Mouse (Mus musculus) lung, postnatal 0 days (tissue): ENCODE measurements around the gene Hoxb3. TPM values are rescaled to one million over a fixed set of nuclear protein-coding genes. Genes with fewer than 3 reads are reported as not detected.
A peak's percentile ranks its signal among the peaks of the same experiment; 100 is the strongest.

ENCODE experiments used
- ATAC-seq: fragments of 200-750 bp; cut with Nextera tagmentation; 2 replicates; pipeline ENCODE4 v1.8.0; 2017; ENCODE audit warnings: moderate library complexity
- DNase-seq: peaks from one replicate; pipeline ENCODE4 v3.0.0-alpha.2; 2016; ENCODE audit warnings: low spot score
- H3K27ac ChIP-seq: fragments of 300-500 bp; sonication (generic); 2 replicates; pipeline ENCODE4 v1.5.1; 2014; ENCODE audit warnings: antibody characterized with exemption, mild to moderate bottlenecking, low read length, mixed read lengths
- H3K27me3 ChIP-seq: fragments of 300-500 bp; sonication (generic); replicated peaks from 2 replicates; pipeline ENCODE4 v1.6.1; 2014; ENCODE audit warnings: low read length, mixed read lengths; ENCODE audit not compliant: insufficient read depth
- H3K36me3 ChIP-seq: fragments of 300-500 bp; sonication (generic); 2 replicates; pipeline ENCODE4 v1.6.1; 2014; ENCODE audit warnings: low read length, mixed read lengths; ENCODE audit not compliant: insufficient read depth
- H3K4me1 ChIP-seq: fragments of 300-500 bp; sonication (generic); 2 replicates; pipeline ENCODE4 v1.6.1; 2014; ENCODE audit warnings: antibody characterized with exemption, low read depth, low read length, mixed read lengths; ENCODE audit not compliant: insufficient read depth
- H3K4me2 ChIP-seq: fragments of 300-500 bp; sonication (generic); replicated peaks from 2 replicates; pipeline ENCODE4 v1.6.1; 2014; ENCODE audit warnings: low read depth, mild to moderate bottlenecking, low read length, moderate library complexity, mixed read lengths
- H3K4me3 ChIP-seq: fragments of 300-500 bp; sonication (generic); 2 replicates; pipeline ENCODE4 v1.5.1; 2014; ENCODE audit warnings: low read depth, low read length
- H3K9ac ChIP-seq: fragments of 300-500 bp; sonication (generic); replicated peaks from 2 replicates; pipeline ENCODE4 v1.6.1; 2014; ENCODE audit warnings: low read depth, mild to moderate bottlenecking
- H3K9me3 ChIP-seq: fragments of 300-500 bp; sonication (generic); 2 replicates; pipeline ENCODE4 v1.6.1; 2016; ENCODE audit warnings: low read length, mixed read lengths
- CTCF ChIP-seq: IDR thresholded peaks from 2 replicates; pipeline ENCODE4 v1.5.1; 2016; ENCODE audit warnings: antibody characterized with exemption, mild to moderate bottlenecking
- EP300 ChIP-seq: IDR thresholded peaks from 2 replicates; pipeline ENCODE4 v1.6.1; 2016; ENCODE audit warnings: antibody characterized with exemption, mild to moderate bottlenecking, control low read depth
- WGBS: fragments of 180-500 bp; shearing (Covaris S2); extraction: QIAGEN DNeasy Blood & Tissue Kit; methylation state at CpG from one replicate; pipeline ENCODE4 v1.1.7; 2014; 5-methylcytosine and 5-hydroxymethylcytosine counted together
- polyA plus RNA-seq: library from polyadenylated mRNA; unstranded; fragments of >200 nt; fragmentation: Nextera tagmentation; extraction: Ambion mirVana; gene quantifications from 2 replicates; pipeline ENCODE4 v1.2.1, GENCODE M21; 2015

Hoxb3 gene
- polyA plus RNA-seq, 1 experiment from 2014 or later = 1.5 TPM

DNA sequence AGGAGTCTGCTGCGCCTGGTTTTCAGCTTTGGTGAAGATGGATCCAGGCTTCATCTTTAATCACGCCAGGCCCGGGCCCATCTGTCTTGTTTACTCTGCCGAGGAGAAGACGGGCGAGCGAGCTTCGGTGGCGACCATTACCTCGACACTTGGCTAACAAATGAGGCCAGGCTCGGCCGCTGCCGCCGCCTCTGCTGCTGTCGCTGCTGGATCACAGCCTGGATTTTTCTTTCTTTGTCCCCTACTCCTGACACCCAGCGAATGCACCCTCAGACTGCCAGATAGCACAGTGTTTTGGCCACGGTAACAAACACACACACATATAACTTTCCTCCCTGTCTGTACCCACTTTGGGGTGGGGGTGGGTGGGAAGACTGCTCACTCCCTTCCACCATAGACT is 2.4 kb upstream of the Hoxb3 start:
- 0 out of 2 replicates have a peak, but pooled peaks cover 4% of the 10 kb centered on the region for H3K27me3 ChIP-seq
- H3K4me1 ChIP-seq = no peaks in the 10 kb centered on the region; the same call in 1 of the 2 replicates
- TF ChIP-seq EP300 (no peak), CTCF (no peak)
- no peak for ATAC-seq
- peak overlapping the region; percentile 64 for H3K9ac ChIP-seq
- peak overlapping the region; percentile 95 for H3K27ac ChIP-seq
- no peaks in the 10 kb centered on the region for H3K9me3 ChIP-seq
- WGBS = 19% methylated on average over 17 of the region's 17 CpGs
- no peak for DNase-seq
- peak overlapping the region; percentile 79 for H3K4me2 ChIP-seq
- no peaks in the 10 kb centered on the region for H3K36me3 ChIP-seq
- peak overlapping the region; percentile 60 for H3K4me3 ChIP-seq

DNA sequence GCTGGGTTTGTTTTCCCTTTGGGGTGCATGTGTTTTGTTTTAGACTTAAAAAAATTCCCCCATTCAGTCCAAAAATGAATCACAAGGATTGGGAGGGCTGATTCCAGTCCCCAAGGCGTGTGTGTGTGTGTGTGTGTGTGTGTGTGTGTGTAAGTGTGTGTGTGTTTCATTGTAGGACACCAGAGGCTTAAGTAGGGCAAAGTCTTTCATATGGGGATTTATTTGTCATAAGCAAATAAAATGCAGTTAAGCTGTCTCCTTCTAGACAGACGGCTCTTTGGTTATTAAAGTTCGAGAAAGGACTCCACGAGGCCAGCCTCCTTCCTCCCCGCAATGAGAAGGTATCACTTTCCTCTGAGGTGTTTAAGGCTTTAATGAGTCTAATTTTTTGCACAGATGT is 1.3 kb upstream of the Hoxb3 start:
- Histone ChIP-seq H3K27ac (peak overlapping the region; percentile 82), H3K4me1 (no peaks in the 10 kb centered on the region), H3K27me3 (0 out of 2 replicates have a peak, but pooled peaks cover 4% of the 10 kb centered on the region), H3K36me3 (no peaks in the 10 kb centered on the region), H3K4me3 (no peak overlapping the region), H3K9me3 (no peaks in the 10 kb centered on the region), H3K4me2 (peak overlapping the region; percentile 79), H3K9ac (no peak overlapping the region; the same call in 1 of the 2 replicates)
- no peak for TF ChIP-seq CTCF
- no peak for TF ChIP-seq EP300
- 31% methylated on average over 5 of the region's 5 CpGs for WGBS
- DNase-seq (no peak), ATAC-seq (no peak)

DNA sequence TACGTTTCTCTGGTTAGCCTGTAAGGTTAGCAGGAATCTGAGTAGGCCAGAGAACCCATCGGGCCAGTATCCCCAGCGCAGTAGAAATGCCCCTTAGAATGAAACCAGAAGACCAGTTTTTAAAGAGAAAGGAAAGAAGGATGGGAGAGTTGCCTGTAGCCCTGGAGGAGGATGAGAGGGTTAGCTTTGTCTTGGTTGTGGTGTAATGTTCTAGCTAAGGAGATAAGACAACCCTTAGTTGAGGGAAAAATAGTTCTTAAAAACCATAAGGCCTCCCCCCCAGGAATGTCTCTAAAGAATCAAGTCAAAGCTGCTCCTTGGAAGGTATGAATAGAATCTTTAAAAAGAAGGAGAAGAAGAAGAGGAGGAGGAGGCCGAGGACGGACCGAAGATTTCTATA is 388 bp upstream of the Hoxb3 start:
- ATAC-seq (no peak), DNase-seq (no peak)
- Histone ChIP-seq H3K4me1 (no peaks in the 10 kb centered on the region), H3K36me3 (no peaks in the 10 kb centered on the region), H3K4me2 (peak overlapping the region; percentile 79), H3K4me3 (peak overlapping the region; percentile 10; the same call in 1 of the 2 replicates), H3K9ac (0 out of 2 replicates have a peak overlapping the region, but pooled peaks have one; percentile 43), H3K9me3 (no peaks in the 10 kb centered on the region), H3K27ac (peak overlapping the region; percentile 82), H3K27me3 (0 out of 2 replicates have a peak, but pooled peaks cover 4% of the 10 kb centered on the region)
- WGBS = 22% methylated on average over 6 of the region's 6 CpGs
- TF ChIP-seq CTCF (no peak), EP300 (no peak)

DNA sequence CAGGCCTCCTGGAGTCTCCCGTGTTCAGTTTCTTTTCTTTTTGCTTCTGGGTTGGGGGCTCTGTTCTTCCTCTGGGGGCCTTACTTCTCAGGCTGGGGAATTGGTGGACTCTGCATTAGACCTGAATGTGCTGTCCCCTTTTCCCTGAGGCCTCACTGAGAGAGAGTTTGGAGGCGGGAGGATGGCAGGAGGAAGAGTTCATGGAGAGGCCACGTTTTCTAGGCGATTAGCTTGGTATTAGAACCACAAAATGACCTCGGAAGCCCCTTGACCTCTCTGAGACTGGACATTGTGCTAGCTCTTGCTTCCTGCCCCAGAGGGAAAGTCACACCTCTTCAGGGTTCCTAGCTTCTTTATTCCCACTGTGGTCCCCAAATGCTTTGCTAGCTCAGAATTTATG is 999 bp downstream of the Hoxb3 start:
- Histone ChIP-seq H3K36me3 (no peaks in the 10 kb centered on the region), H3K27ac (peak overlapping the region; percentile 82), H3K27me3 (0 out of 2 replicates have a peak, but pooled peaks cover 4% of the 10 kb centered on the region), H3K9ac (peak overlapping the region; percentile 43; the same call in 1 of the 2 replicates), H3K4me1 (no peaks in the 10 kb centered on the region), H3K4me3 (no peak overlapping the region), H3K4me2 (peak overlapping the region; percentile 52), H3K9me3 (no peaks in the 10 kb centered on the region)
- WGBS = 16% methylated on average over 5 of the region's 5 CpGs
- TF ChIP-seq CTCF (no peak), EP300 (no peak)
- ATAC-seq (no peak), DNase-seq (no peak)

DNA sequence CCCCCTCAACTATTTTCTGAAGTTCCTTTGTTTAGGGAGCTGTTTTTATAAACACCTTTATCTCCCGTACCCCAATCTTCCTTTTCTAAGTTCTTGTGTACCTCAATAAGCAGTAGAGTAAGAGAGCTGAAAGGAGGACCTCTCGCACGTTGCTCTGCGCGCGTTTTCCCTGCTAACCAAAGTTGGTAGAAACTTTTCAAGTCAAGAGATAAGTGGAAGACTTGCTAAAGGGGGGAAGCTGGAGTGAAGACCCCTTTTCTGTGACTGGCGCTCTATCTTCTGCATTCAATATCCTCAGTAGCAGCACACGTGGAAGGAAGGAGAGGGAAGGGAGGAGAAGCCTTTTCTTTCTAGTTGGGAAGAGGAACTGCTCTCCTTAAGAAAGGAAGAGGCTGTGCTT is 1.8 kb downstream of the Hoxb3 start:
- 0 out of 2 replicates have a peak overlapping the region, but pooled peaks have one; percentile 23 for H3K9ac ChIP-seq
- TF ChIP-seq EP300 (no peak), CTCF (no peak)
- WGBS = 21% methylated on average over 8 of the region's 8 CpGs
- 0 out of 2 replicates have a peak overlapping the region, but pooled peaks have one; percentile 22 for H3K4me3 ChIP-seq
- 0 out of 2 replicates have a peak, but pooled peaks cover 4% of the 10 kb centered on the region for H3K27me3 ChIP-seq
- no peaks in the 10 kb centered on the region for H3K9me3 ChIP-seq
- peak overlapping the region; percentile 82 for H3K27ac ChIP-seq
- peak overlapping the region; percentile 52 for H3K4me2 ChIP-seq
- ATAC-seq = no peak
- DNase-seq = no peak
- H3K4me1 ChIP-seq = no peaks in the 10 kb centered on the region
- no peaks in the 10 kb centered on the region for H3K36me3 ChIP-seq

- H3K4me1 ChIP-seq = no peaks in the 10 kb centered on the region
Measured at GRCm38 (mm10) chr11:96325747-96326212, 2.7 kb downstream of the Hoxb3 start.

More at GRCm38 (mm10) chr11:96325747-96326212, 2.7 kb downstream of the Hoxb3 start:
- DNase-seq (no peak), ATAC-seq (no peak)
- Histone ChIP-seq H3K36me3 (no peaks in the 10 kb centered on the region), H3K4me3 (peak overlapping the region; percentile 22), H3K4me2 (peak overlapping the region; percentile 52), H3K27me3 (0 out of 2 replicates have a peak, but pooled peaks cover 4% of the 10 kb centered on the region), H3K9ac (peak overlapping the region; percentile 46), H3K27ac (peak overlapping the region; percentile 82), H3K9me3 (no peaks in the 10 kb centered on the region)
- 20% methylated on average over 22 of the region's 22 CpGs for WGBS
- TF ChIP-seq EP300 (no peak), CTCF (no peak)
